Mouse (Mus musculus) kidney, embryonic 15.5 days (tissue): ENCODE measurements around the gene Pfpl. TPM values are rescaled to one million over a fixed set of nuclear protein-coding genes. Genes with fewer than 3 reads are reported as not detected.

Source experiments
- ATAC-seq: fragments of 200-750 bp; cut with Nextera tagmentation; replicated peaks from 2 replicates; pipeline ENCODE4 v1.8.0; 2017; ENCODE audit warnings: moderate TSS enrichment; ENCODE audit not compliant: low FRiP score
- H3K27ac ChIP-seq: fragments of 300-500 bp; sonication (generic); 2 replicates; pipeline ENCODE4 v1.5.1; 2015; ENCODE audit warnings: mild to moderate bottlenecking, inconsistent platforms
- H3K27me3 ChIP-seq: fragments of 300-500 bp; sonication (generic); 2 replicates; pipeline ENCODE4 v1.6.1; 2015; ENCODE audit warnings: inconsistent platforms
- H3K36me3 ChIP-seq: fragments of 300-500 bp; sonication (generic); 2 replicates; pipeline ENCODE4 v1.6.1; 2015; ENCODE audit warnings: inconsistent platforms
- H3K4me1 ChIP-seq: fragments of 300-500 bp; sonication (generic); 2 replicates; pipeline ENCODE4 v1.6.1; 2015; ENCODE audit warnings: inconsistent platforms
- H3K4me2 ChIP-seq: fragments of 300-500 bp; sonication (generic); 2 replicates; pipeline ENCODE4 v1.6.1; 2015; ENCODE audit warnings: moderate library complexity, mild to moderate bottlenecking, inconsistent platforms
- H3K4me3 ChIP-seq: fragments of 300-500 bp; sonication (generic); replicated peaks from 2 replicates; pipeline ENCODE4 v1.5.1; 2015; ENCODE audit warnings: mild to moderate bottlenecking, inconsistent platforms
- H3K9ac ChIP-seq: fragments of 300-500 bp; sonication (generic); 2 replicates; pipeline ENCODE4 v1.6.1; 2015; ENCODE audit warnings: mild to moderate bottlenecking, inconsistent platforms
- H3K9me3 ChIP-seq: fragments of 300-500 bp; sonication (generic); replicated peaks from 2 replicates; pipeline ENCODE4 v1.6.1; 2016; ENCODE audit warnings: inconsistent platforms
- WGBS: fragments of 180-500 bp; shearing (Covaris S2); methylation state at CpG from one replicate; pipeline ENCODE4 v1.1.7; 2015; ENCODE audit warnings: mixed read lengths; 5-methylcytosine and 5-hydroxymethylcytosine counted together
- polyA plus RNA-seq: library from polyadenylated mRNA; unstranded; fragments of >200 nt; fragmentation: Nextera tagmentation; extraction: Ambion mirVana; gene quantifications from 2 replicates; pipeline ENCODE4 v1.2.1, GENCODE M21; 2015

Pfpl gene
- not detected in 2 replicates for polyA plus RNA-seq

- WGBS, result 92% methylated on average over 6 of the region's 6 CpGs
- ATAC-seq, result no peak
- Histone ChIP-seq H3K4me3 (no peak within 1 kb of the TSS), H3K9ac (no peak within 1 kb of the TSS), H3K4me2 (no peak within 1 kb of the TSS), H3K27ac (no peak within 1 kb of the TSS), H3K36me3 (no peaks in the 10 kb centered on the region), H3K27me3 (no peaks in the 10 kb centered on the region), H3K9me3 (no peaks in the 10 kb centered on the region), H3K4me1 (no peaks in the 10 kb centered on the region)
These were observed at the start of gene Pfpl for GRCm38 (mm10) chr19:12427605-12428004. Pfpl (plus strand) TSS chr19:12427905.

GRCm38 (mm10) chr19:12386979-12387378 lies 40.7 kb upstream of the Pfpl start, which contains the start of gene Olfr1440:
Olfr1440 (plus strand) TSS chr19:12387279.
- no peaks in the 10 kb centered on the region for H3K36me3 ChIP-seq
- no peak within 1 kb of the TSS for H3K27ac ChIP-seq
- no peak for ATAC-seq
- WGBS, result 80% methylated on average over 2 of the region's 2 CpGs
- H3K4me2 ChIP-seq, result no peak within 1 kb of the TSS
- no peak within 1 kb of the TSS for H3K9ac ChIP-seq
- no peaks in the 10 kb centered on the region for H3K9me3 ChIP-seq
- H3K4me1 ChIP-seq, result no peaks in the 10 kb centered on the region
- H3K4me3 ChIP-seq, result no peak within 1 kb of the TSS
- no peaks in the 10 kb centered on the region for H3K27me3 ChIP-seq

GRCm38 (mm10) chr19:12413737-12414136 lies 14.0 kb upstream of the Pfpl start:
- H3K4me2 ChIP-seq, result no peak overlapping the region
- H3K36me3 ChIP-seq, result no peaks in the 10 kb centered on the region
- H3K9ac ChIP-seq, result no peak overlapping the region
- no peak overlapping the region for H3K4me3 ChIP-seq
- no peaks in the 10 kb centered on the region for H3K9me3 ChIP-seq
- no peaks in the 10 kb centered on the region for H3K27me3 ChIP-seq
- no peaks in the 10 kb centered on the region for H3K4me1 ChIP-seq
- no peak overlapping the region for H3K27ac ChIP-seq
- ATAC-seq, result no peak

DNA sequence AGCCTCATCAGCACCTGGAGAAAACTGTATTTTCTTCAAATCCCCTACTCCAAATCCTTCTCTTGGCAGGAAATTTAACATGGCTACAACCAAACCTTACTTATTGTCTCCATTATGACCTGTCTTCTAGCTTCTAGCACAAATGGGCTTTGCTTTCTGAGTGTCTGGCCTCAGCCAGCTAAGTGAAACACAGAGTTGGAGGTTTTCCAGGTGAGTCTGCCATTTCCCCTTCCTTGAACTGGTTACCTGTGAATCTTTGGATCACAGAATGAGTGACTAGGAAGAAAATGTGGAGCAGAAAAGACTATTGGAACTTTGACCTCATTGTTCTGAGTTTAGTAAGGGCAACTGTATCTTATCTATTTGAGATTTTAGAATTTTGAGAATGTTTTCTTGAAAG lies 10.3 kb upstream of the Pfpl start, which contains the start of gene Olfr1441:
Gene Olfr1441, plus strand, starts transcription at position 73 of the 400 bp plus-strand sequence.
- H3K9me3 ChIP-seq, result no peaks in the 10 kb centered on the region
- no peaks in the 10 kb centered on the region for H3K36me3 ChIP-seq
- no peak within 1 kb of the TSS for H3K27ac ChIP-seq
- no peak within 1 kb of the TSS for H3K9ac ChIP-seq
- H3K4me1 ChIP-seq, result no peaks in the 10 kb centered on the region
- no peak for ATAC-seq
- H3K4me3 ChIP-seq, result no peak within 1 kb of the TSS
- no peak within 1 kb of the TSS for H3K4me2 ChIP-seq
- H3K27me3 ChIP-seq, result no peaks in the 10 kb centered on the region

DNA sequence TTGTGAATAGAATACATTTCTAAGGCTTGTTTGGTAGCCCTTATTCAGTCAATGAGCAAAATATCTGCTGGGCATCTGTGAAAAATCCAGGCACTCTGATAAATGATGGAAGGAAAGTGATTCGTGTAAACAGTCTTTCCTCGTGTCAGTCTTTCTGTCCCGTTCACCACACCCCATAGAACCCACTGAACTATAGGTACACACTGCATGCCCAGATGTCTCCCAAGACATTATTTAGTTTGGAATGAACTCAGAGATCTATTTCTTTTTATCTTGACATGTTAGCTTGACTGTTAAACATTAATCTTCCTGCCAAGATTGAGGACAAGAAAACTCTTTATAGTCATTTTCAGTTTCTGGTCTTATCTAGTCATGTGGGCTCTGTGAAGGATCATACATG lies 9.4 kb upstream of the Pfpl start:
- WGBS, result 73% methylated on average over 3 of the region's 3 CpGs
- no peaks in the 10 kb centered on the region for H3K27me3 ChIP-seq
- H3K36me3 ChIP-seq, result no peaks in the 10 kb centered on the region
- no peak overlapping the region for H3K9ac ChIP-seq
- H3K4me2 ChIP-seq, result no peak overlapping the region
- no peaks in the 10 kb centered on the region for H3K9me3 ChIP-seq
- ATAC-seq, result no peak
- no peak overlapping the region for H3K4me3 ChIP-seq
- H3K27ac ChIP-seq, result no peak overlapping the region
- H3K4me1 ChIP-seq, result no peaks in the 10 kb centered on the region

GRCm38 (mm10) chr19:12420555-12420954 lies 7.2 kb upstream of the Pfpl start:
- 77% methylated on average over 6 of the region's 6 CpGs for WGBS
- H3K36me3 ChIP-seq, result no peaks in the 10 kb centered on the region
- H3K4me3 ChIP-seq, result no peak overlapping the region
- H3K9ac ChIP-seq, result no peak overlapping the region
- no peak overlapping the region for H3K27ac ChIP-seq
- no peaks in the 10 kb centered on the region for H3K27me3 ChIP-seq
- H3K9me3 ChIP-seq, result no peaks in the 10 kb centered on the region
- no peaks in the 10 kb centered on the region for H3K4me1 ChIP-seq
- H3K4me2 ChIP-seq, result no peak overlapping the region
- ATAC-seq, result no peak

GRCm38 (mm10) chr19:12421680-12422079 lies 6.0 kb upstream of the Pfpl start:
- H3K27ac ChIP-seq, result no peak overlapping the region
- H3K27me3 ChIP-seq, result no peaks in the 10 kb centered on the region
- H3K9me3 ChIP-seq, result no peaks in the 10 kb centered on the region
- ATAC-seq, result no peak
- no peaks in the 10 kb centered on the region for H3K36me3 ChIP-seq
- no peaks in the 10 kb centered on the region for H3K4me1 ChIP-seq
- H3K4me3 ChIP-seq, result no peak overlapping the region
- no peak overlapping the region for H3K9ac ChIP-seq
- WGBS, result 74% methylated on average over 1 of the region's 1 CpGs
- no peak overlapping the region for H3K4me2 ChIP-seq

GRCm38 (mm10) chr19:12427101-12427500 lies 604 bp upstream of the Pfpl start:
- Histone ChIP-seq H3K9ac (no peak overlapping the region), H3K27ac (no peak overlapping the region), H3K4me1 (no peaks in the 10 kb centered on the region), H3K27me3 (no peaks in the 10 kb centered on the region), H3K36me3 (no peaks in the 10 kb centered on the region), H3K9me3 (no peaks in the 10 kb centered on the region), H3K4me3 (no peak overlapping the region), H3K4me2 (no peak overlapping the region)
- 87% methylated on average over 5 of the region's 5 CpGs for WGBS
- no peak for ATAC-seq

GRCm38 (mm10) chr19:12433033-12433432 lies 5.3 kb downstream of the Pfpl start:
- Histone ChIP-seq H3K27ac (no peak overlapping the region), H3K4me2 (no peak overlapping the region), H3K4me3 (no peak overlapping the region), H3K4me1 (no peaks in the 10 kb centered on the region), H3K27me3 (no peaks in the 10 kb centered on the region), H3K9ac (no peak overlapping the region), H3K9me3 (no peaks in the 10 kb centered on the region), H3K36me3 (no peaks in the 10 kb centered on the region)
- ATAC-seq, result peak; percentile 52; the same call in 1 of the 2 replicates
- WGBS, result 5% methylated on average over 2 of the region's 2 CpGs

GRCm38 (mm10) chr19:12435011-12435416 lies 7.3 kb downstream of the Pfpl start:
- ATAC-seq, result no peak
- no peaks in the 10 kb centered on the region for H3K36me3 ChIP-seq
- H3K4me2 ChIP-seq, result no peak overlapping the region
- no peak overlapping the region for H3K9ac ChIP-seq
- no peaks in the 10 kb centered on the region for H3K9me3 ChIP-seq
- no peaks in the 10 kb centered on the region for H3K4me1 ChIP-seq
- no peak overlapping the region for H3K4me3 ChIP-seq
- no peaks in the 10 kb centered on the region for H3K27me3 ChIP-seq
- 79% methylated on average over 4 of the region's 4 CpGs for WGBS
- no peak overlapping the region for H3K27ac ChIP-seq

DNA sequence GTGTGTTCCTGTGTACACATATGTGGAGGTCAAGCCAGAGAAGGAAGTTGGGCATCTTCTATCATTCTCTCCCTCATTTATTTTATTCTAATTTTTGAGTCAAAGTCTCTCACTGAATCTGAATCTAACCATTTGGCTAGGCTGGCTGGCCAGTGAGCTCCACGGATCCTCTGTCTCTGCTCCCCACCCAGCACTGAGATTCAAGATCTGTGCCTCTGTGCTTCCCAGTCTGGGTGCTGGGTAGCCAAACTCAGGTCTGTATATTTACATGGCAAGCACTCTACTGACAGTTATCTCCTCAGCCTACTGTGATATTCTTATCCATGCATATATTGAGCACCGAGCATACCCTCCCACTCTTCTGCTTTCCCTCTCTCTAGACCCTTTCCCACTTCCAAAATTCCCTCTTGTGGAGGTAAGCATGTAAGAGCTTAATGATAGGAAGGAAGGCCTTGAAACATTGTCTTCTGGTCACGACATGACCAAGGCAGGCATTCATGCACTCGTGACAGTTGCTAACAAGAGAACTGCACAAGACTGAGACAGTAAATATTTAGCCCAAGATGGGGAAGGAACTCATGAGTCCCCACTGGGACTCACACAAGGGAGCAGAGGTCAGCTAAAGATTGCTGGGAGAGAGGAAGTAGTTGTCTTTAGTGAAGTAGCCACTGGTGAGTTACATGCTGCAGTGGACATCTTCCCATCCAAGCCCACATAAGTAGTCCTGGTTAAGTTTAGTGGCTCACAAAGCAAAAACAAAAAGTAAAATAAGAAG lies 8.2 kb downstream of the Pfpl start:
- Histone ChIP-seq H3K4me2 (no peak overlapping the region), H3K36me3 (no peaks in the 10 kb centered on the region), H3K4me1 (no peaks in the 10 kb centered on the region), H3K27ac (no peak overlapping the region), H3K9me3 (no peaks in the 10 kb centered on the region), H3K9ac (no peak overlapping the region), H3K27me3 (no peaks in the 10 kb centered on the region), H3K4me3 (no peak overlapping the region)
- 83% methylated on average over 4 of the region's 4 CpGs for WGBS
- ATAC-seq, result no peak

- WGBS, result 51% methylated on average over 1 of the region's 1 CpGs
- H3K4me3 ChIP-seq, result no peak overlapping the region
- H3K27me3 ChIP-seq, result no peaks in the 10 kb centered on the region
- no peaks in the 10 kb centered on the region for H3K4me1 ChIP-seq
- no peak overlapping the region for H3K27ac ChIP-seq
- H3K9ac ChIP-seq, result no peak overlapping the region
- no peak for ATAC-seq
- H3K4me2 ChIP-seq, result no peak overlapping the region
- H3K36me3 ChIP-seq, result no peaks in the 10 kb centered on the region
- no peaks in the 10 kb centered on the region for H3K9me3 ChIP-seq
These were observed 11.9 kb downstream of the Pfpl start for GRCm38 (mm10) chr19:12439581-12439980.
